Mouse (Mus musculus): ENCODE data around the gene Mrpl3.

- TF ChIP-seq CTCF (IDR thresholded peaks at IDR 0.05) (no peak), POLR2A (IDR thresholded peaks at IDR 0.05; ENCODE audit: insufficient read depth, low read depth, low read length) (no peak), EP300 (IDR thresholded peaks at IDR 0.05; ENCODE audit: insufficient read depth, low read depth, low read length) (no peak)
Observed at GRCm38 (mm10) chr9:105048351-105048750, 4.7 kb upstream of the Mrpl3 start.
